Mouse (Mus musculus): Measurements from ENCODE around the gene Afm. TPM values are rescaled to one million over a fixed set of nuclear protein-coding genes. Genes with fewer than 3 reads are reported as not detected.

The Afm gene
- polyA plus RNA-seq, 1 experiment from 2014 or later = not detected

DNA sequence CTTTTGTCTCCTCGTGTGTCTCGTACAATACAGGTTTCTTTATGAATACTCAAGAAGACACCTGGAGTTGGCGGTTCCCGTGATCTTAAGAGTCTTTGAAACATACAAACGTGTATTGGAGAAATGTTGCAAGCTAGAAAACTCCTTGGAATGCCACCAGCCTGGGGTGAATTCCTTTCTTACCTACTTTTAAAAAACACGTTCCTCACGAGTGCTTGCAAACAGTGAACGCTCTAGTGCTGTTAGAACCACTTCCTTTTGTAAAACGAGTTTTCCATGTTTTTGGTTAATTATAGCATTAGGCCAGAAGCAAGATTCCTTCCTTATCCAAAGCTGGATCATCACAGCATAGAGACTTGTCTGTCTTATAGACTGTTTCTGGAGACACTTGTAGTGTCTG, 60.8 kb downstream of the Afm start:
- Histone ChIP-seq H3K9ac (replicated peaks; ENCODE audit: low read length) (no peak overlapping the region), H3K27me3 (ENCODE audit: control insufficient read depth, insufficient read depth, low read length) (no peaks in the 10 kb centered on the region), H3K36me3 (replicated peaks; ENCODE audit: control insufficient read depth, insufficient read depth, low read depth, low read length) (no peaks in the 10 kb centered on the region), H3K9me3 (replicated peaks; ENCODE audit: control insufficient read depth, low read length) (no peaks in the 10 kb centered on the region), H3K4me3 (ENCODE audit: low read depth, low read length) (no peak overlapping the region), H3K4me1 (ENCODE audit: control insufficient read depth, insufficient read depth, low read length) (no peaks in the 10 kb centered on the region), H3K4me2 (ENCODE audit: low read depth, low read length) (no peak overlapping the region), H3K27ac (replicated peaks; ENCODE audit: low read depth, low read length) (no peak overlapping the region)
- 86% methylated on average over 9 of the region's 9 CpGs for WGBS
- DNase-seq (ENCODE audit: low spot score) (no peak), ATAC-seq (replicated peaks; ENCODE audit: insufficient number of reproducible peaks, low FRiP score, low TSS enrichment, low read depth) (no peak)

DNA sequence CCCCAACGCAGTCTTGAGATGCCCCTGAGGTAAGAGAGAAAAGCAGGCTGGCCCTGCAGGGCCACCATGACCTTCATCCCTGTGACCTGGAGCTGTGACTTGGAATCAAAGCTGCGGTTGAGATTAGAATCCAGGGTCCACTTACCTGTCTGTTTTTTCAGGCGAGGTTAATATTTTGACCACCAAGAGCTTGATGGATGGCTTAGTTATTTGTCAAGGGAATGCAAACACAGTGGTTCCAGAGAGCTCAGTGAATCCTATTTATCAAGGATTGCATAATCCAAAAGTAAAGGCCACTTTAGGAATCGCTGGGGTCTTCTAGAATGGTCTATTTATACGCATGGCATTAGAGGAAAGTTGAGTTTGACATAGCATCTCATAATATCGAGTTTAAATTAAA, 63.4 kb downstream of the Afm start:
- no peak overlapping the region for H3K4me2 ChIP-seq (ENCODE audit: low read depth, low read length)
- DNase-seq (ENCODE audit: low spot score) (no peak), ATAC-seq (replicated peaks; ENCODE audit: insufficient number of reproducible peaks, low FRiP score, low TSS enrichment, low read depth) (no peak)
- H3K9ac ChIP-seq (replicated peaks; ENCODE audit: low read length) = no peak overlapping the region
- H3K9me3 ChIP-seq (replicated peaks; ENCODE audit: control insufficient read depth, low read length) = no peaks in the 10 kb centered on the region
- H3K27ac ChIP-seq (replicated peaks; ENCODE audit: low read depth, low read length) = no peak overlapping the region
- H3K36me3 ChIP-seq (replicated peaks; ENCODE audit: control insufficient read depth, insufficient read depth, low read depth, low read length) = no peaks in the 10 kb centered on the region
- H3K4me3 ChIP-seq (ENCODE audit: low read depth, low read length) = no peak overlapping the region
- H3K27me3 ChIP-seq (ENCODE audit: control insufficient read depth, insufficient read depth, low read length) = no peaks in the 10 kb centered on the region
- 89% methylated on average over 6 of the region's 6 CpGs for WGBS
- no peaks in the 10 kb centered on the region for H3K4me1 ChIP-seq (ENCODE audit: control insufficient read depth, insufficient read depth, low read length)

DNA sequence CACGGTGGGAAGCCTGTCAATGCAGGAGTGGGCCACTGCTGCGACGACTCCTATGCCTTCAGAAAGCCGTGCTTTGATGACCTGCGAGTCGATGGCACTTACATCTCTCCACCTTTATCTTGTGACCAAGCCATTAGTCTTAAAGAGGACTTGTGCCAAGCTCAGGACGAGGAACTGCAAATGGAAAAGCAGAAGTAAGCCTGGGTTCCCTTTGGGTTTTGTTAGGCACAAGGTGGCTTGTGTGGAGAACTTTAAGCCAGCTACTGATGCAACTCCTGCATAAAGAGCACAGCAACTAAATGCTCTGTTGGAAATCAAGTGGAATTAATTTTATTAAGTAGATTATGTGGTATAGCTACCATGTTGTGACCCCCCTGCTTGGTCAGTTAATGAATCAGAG, 66.1 kb downstream of the Afm start:
- no peak overlapping the region for H3K4me2 ChIP-seq (ENCODE audit: low read depth, low read length)
- H3K9me3 ChIP-seq (replicated peaks; ENCODE audit: control insufficient read depth, low read length) = no peaks in the 10 kb centered on the region
- DNase-seq (ENCODE audit: low spot score) (no peak), ATAC-seq (replicated peaks; ENCODE audit: insufficient number of reproducible peaks, low FRiP score, low TSS enrichment, low read depth) (no peak)
- no peaks in the 10 kb centered on the region for H3K36me3 ChIP-seq (replicated peaks; ENCODE audit: control insufficient read depth, insufficient read depth, low read depth, low read length)
- no peak overlapping the region for H3K9ac ChIP-seq (replicated peaks; ENCODE audit: low read length)
- 86% methylated on average over 7 of the region's 7 CpGs for WGBS
- H3K4me3 ChIP-seq (ENCODE audit: low read depth, low read length) = no peak overlapping the region
- no peak overlapping the region for H3K27ac ChIP-seq (replicated peaks; ENCODE audit: low read depth, low read length)
- no peaks in the 10 kb centered on the region for H3K27me3 ChIP-seq (ENCODE audit: control insufficient read depth, insufficient read depth, low read length)
- no peaks in the 10 kb centered on the region for H3K4me1 ChIP-seq (ENCODE audit: control insufficient read depth, insufficient read depth, low read length)

DNA sequence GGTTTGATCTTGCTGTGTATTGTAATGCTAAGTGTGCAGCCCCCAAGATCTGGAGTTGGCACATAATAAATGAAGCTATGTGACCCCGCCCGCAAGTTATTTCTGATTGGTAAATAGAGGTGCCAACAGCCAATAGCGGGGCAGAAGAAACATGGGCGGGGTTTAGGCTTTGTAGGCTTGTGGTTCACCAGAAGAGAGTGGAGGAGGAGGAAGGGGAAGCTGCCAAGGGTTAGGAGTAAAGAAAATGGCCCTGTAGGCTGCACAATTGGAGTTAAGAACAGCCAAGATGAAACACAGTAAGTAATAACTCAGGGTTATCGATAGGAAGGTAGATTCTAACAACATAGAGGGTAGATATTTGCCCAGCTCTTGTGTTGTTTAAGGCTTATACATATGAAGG, 67.8 kb downstream of the Afm start:
- Histone ChIP-seq H3K9me3 (replicated peaks; ENCODE audit: control insufficient read depth, low read length) (no peaks in the 10 kb centered on the region), H3K4me2 (ENCODE audit: low read depth, low read length) (no peak overlapping the region), H3K36me3 (replicated peaks; ENCODE audit: control insufficient read depth, insufficient read depth, low read depth, low read length) (no peaks in the 10 kb centered on the region), H3K4me3 (ENCODE audit: low read depth, low read length) (no peak overlapping the region), H3K9ac (replicated peaks; ENCODE audit: low read length) (no peak overlapping the region), H3K4me1 (ENCODE audit: control insufficient read depth, insufficient read depth, low read length) (no peaks in the 10 kb centered on the region), H3K27me3 (ENCODE audit: control insufficient read depth, insufficient read depth, low read length) (no peaks in the 10 kb centered on the region), H3K27ac (replicated peaks; ENCODE audit: low read depth, low read length) (no peak overlapping the region)
- ATAC-seq (replicated peaks; ENCODE audit: insufficient number of reproducible peaks, low FRiP score, low TSS enrichment, low read depth) = no peak
- 81% methylated on average over 5 of the region's 5 CpGs for WGBS
- no peak for DNase-seq (ENCODE audit: low spot score)

DNA sequence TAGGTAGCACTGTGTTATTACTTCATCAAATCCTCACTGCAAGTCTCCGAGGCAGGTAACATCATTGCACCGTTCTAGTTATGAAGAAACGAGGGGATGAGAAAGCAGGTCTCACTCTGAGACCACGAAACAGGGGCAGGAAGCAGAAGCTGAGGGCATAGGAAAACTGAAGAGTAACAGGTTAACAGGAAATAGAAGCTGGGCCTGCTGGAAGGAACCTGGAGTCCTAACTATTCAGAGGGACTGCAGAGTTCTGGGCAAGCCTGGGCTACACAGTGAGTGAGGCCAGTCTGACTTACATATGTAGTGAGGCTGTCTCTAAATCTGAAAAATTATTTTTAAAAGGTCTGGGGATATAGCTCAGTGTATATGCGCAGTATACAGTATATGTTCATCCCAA, 69.4 kb downstream of the Afm start:
- DNase-seq (ENCODE audit: low spot score) = no peak
- H3K4me1 ChIP-seq (ENCODE audit: control insufficient read depth, insufficient read depth, low read length) = no peaks in the 10 kb centered on the region
- no peak overlapping the region for H3K27ac ChIP-seq (replicated peaks; ENCODE audit: low read depth, low read length)
- no peak overlapping the region for H3K4me2 ChIP-seq (ENCODE audit: low read depth, low read length)
- H3K4me3 ChIP-seq (ENCODE audit: low read depth, low read length) = no peak overlapping the region
- H3K9ac ChIP-seq (replicated peaks; ENCODE audit: low read length) = no peak overlapping the region
- no peaks in the 10 kb centered on the region for H3K36me3 ChIP-seq (replicated peaks; ENCODE audit: control insufficient read depth, insufficient read depth, low read depth, low read length)
- ATAC-seq (replicated peaks; ENCODE audit: insufficient number of reproducible peaks, low FRiP score, low TSS enrichment, low read depth) = no peak
- 87% methylated on average over 5 of the region's 5 CpGs for WGBS
- H3K27me3 ChIP-seq (ENCODE audit: control insufficient read depth, insufficient read depth, low read length) = no peaks in the 10 kb centered on the region
- no peaks in the 10 kb centered on the region for H3K9me3 ChIP-seq (replicated peaks; ENCODE audit: control insufficient read depth, low read length)

DNA sequence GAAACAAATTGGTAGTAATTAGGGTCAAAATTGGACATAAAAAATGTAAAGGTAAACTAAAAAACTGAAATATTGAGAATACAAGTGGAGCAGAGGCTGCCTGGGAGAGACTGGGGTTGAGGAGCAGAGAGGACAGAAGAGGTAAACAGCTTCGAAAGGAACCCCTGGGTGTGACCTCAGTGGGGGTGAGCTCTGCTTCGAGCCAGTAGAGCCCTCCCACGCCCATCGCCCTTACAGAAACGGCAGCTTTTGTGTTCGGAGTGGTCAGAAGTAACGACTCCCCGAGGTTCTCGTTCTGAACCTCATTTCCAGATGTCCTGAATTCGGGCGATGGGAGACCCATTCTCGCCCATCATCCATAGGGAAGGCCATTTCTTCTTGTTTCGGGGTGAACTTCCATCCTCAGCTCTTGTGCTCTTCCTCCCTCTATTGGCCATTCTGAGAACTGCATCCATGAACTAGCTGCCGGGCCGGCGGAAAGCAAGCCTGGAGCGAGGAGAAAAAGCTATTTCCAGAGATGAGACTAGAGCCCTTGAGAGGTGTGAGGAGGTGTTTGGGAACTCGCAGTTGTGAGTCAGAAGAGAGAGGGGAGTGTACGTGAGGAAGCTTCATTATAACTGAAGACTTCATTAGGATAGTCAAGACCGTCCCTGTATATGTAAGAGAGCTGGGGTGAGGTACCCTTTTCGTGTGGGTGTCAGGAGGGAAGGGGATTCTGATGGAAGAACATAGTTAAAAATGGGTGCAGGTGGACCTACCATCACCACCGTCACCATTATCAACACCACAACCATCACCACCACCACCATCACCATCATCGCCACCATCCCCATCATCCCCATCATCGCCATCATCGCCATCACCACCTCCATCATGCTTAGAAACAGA, 70.2 kb downstream of the Afm start:
- ATAC-seq (replicated peaks; ENCODE audit: insufficient number of reproducible peaks, low FRiP score, low TSS enrichment, low read depth) (peak; percentile 48; the same call in 1 of the 2 replicates), DNase-seq (ENCODE audit: low spot score) (peak; percentile 86)
- 22% methylated on average over 25 of the region's 25 CpGs for WGBS

DNA sequence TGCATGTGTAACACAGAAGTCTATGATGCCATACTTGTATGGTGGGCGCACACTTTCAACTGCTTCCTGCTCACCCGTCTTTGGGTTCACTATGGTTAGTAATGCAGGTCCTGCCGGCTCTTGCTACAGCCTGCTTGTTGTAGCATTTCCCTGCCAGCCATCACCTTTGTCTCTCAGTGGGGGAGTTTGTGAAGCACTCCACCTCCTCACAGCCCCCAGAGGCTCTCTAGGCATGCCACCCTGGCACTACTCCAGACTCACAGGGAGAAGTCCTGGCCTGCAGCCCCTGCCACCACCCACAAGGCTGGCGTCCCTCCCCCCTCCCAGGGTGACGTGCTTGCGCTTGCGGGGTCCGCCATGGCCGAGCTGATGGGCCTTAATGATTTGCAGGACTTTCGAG, 71.9 kb downstream of the Afm start:
- H3K9me3 ChIP-seq (replicated peaks; ENCODE audit: control insufficient read depth, low read length) = no peaks in the 10 kb centered on the region
- no peaks in the 10 kb centered on the region for H3K36me3 ChIP-seq (replicated peaks; ENCODE audit: control insufficient read depth, insufficient read depth, low read depth, low read length)
- no peaks in the 10 kb centered on the region for H3K27me3 ChIP-seq (ENCODE audit: control insufficient read depth, insufficient read depth, low read length)
- H3K4me3 ChIP-seq (ENCODE audit: low read depth, low read length) = no peak overlapping the region
- no peak overlapping the region for H3K9ac ChIP-seq (replicated peaks; ENCODE audit: low read length)
- no peak overlapping the region for H3K4me2 ChIP-seq (ENCODE audit: low read depth, low read length)
- DNase-seq (ENCODE audit: low spot score) (no peak), ATAC-seq (replicated peaks; ENCODE audit: insufficient number of reproducible peaks, low FRiP score, low TSS enrichment, low read depth) (no peak)
- 87% methylated on average over 10 of the region's 10 CpGs for WGBS
- no peak overlapping the region for H3K27ac ChIP-seq (replicated peaks; ENCODE audit: low read depth, low read length)
- H3K4me1 ChIP-seq (ENCODE audit: control insufficient read depth, insufficient read depth, low read length) = no peaks in the 10 kb centered on the region

More for the DNA sequence above, 70.2 kb downstream of the Afm start:
- H3K9ac ChIP-seq (replicated peaks; ENCODE audit: low read length) = no peak overlapping the region
- H3K36me3 ChIP-seq (replicated peaks; ENCODE audit: control insufficient read depth, insufficient read depth, low read depth, low read length) = no peaks in the 10 kb centered on the region
- no peaks in the 10 kb centered on the region for H3K4me1 ChIP-seq (ENCODE audit: control insufficient read depth, insufficient read depth, low read length)
- no peaks in the 10 kb centered on the region for H3K27me3 ChIP-seq (ENCODE audit: control insufficient read depth, insufficient read depth, low read length)
- H3K27ac ChIP-seq (replicated peaks; ENCODE audit: low read depth, low read length) = no peak overlapping the region
- peak overlapping the region; percentile 28 for H3K4me2 ChIP-seq (ENCODE audit: low read depth, low read length)
- no peak overlapping the region for H3K4me3 ChIP-seq (ENCODE audit: low read depth, low read length)
- H3K9me3 ChIP-seq (replicated peaks; ENCODE audit: control insufficient read depth, low read length) = no peaks in the 10 kb centered on the region

DNA sequence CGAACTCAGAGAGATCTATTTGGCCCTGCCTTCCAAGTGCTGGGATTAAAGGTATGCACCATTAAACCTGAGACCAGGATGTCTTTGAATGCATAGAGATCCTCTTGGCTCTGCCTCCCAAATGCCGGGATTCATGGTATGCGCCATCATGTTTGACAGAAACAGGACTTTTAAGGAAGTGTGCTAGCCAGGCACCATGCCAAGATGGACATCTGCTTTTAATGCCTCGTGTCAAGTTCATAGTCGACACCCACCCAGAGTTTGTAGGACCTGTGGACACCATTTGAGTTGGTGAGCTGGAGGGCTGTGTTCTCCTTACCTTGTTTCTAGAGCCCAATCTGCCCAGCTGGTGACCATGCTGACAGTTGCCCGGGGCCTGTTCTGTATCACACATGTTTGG, 73.2 kb downstream of the Afm start:
- Histone ChIP-seq H3K4me3 (ENCODE audit: low read depth, low read length) (no peak overlapping the region), H3K4me2 (ENCODE audit: low read depth, low read length) (no peak overlapping the region), H3K27ac (replicated peaks; ENCODE audit: low read depth, low read length) (no peak overlapping the region), H3K9me3 (replicated peaks; ENCODE audit: control insufficient read depth, low read length) (no peaks in the 10 kb centered on the region), H3K27me3 (ENCODE audit: control insufficient read depth, insufficient read depth, low read length) (no peaks in the 10 kb centered on the region), H3K9ac (replicated peaks; ENCODE audit: low read length) (no peak overlapping the region), H3K4me1 (ENCODE audit: control insufficient read depth, insufficient read depth, low read length) (no peaks in the 10 kb centered on the region), H3K36me3 (replicated peaks; ENCODE audit: control insufficient read depth, insufficient read depth, low read depth, low read length) (no peaks in the 10 kb centered on the region)
- DNase-seq (ENCODE audit: low spot score) (no peak), ATAC-seq (replicated peaks; ENCODE audit: insufficient number of reproducible peaks, low FRiP score, low TSS enrichment, low read depth) (no peak)
- WGBS = 85% methylated on average over 6 of the region's 6 CpGs
